Mouse (Mus musculus): ENCODE data around the gene Ncor1. TPM values are rescaled to one million over a fixed set of nuclear protein-coding genes. Genes with fewer than 3 reads are reported as not detected.
"Not testable (repeated sequence)": the region's sequence is repeated elsewhere in the genome, so short reads cannot be mapped to it uniquely, and the experiment has no call there.

The Ncor1 gene
- total and polyA plus RNA-seq, 2 experiments from 2014 or later: 82.4 to 129 TPM

- H3K9ac ChIP-seq (replicated peaks; ENCODE audit: low read depth, low read length): no peak overlapping the region
- H3K4me2 ChIP-seq (ENCODE audit: low read depth, low read length): no peak overlapping the region
- peaks cover 7% of the 10 kb centered on the region for H3K4me1 ChIP-seq (ENCODE audit: control insufficient read depth, insufficient read depth)
- no peaks in the 10 kb centered on the region for H3K36me3 ChIP-seq (replicated peaks; ENCODE audit: control insufficient read depth, insufficient read depth, low read length)
- no peak overlapping the region for H3K4me3 ChIP-seq (ENCODE audit: low read depth, low read length)
- WGBS: 55% methylated on average over 3 of the region's 3 CpGs
- H3K27me3 ChIP-seq (ENCODE audit: control insufficient read depth, insufficient read depth, low read length): no peaks in the 10 kb centered on the region
- DNase-seq (ENCODE audit: low spot score): peak; percentile 32
- H3K9me3 ChIP-seq (replicated peaks; ENCODE audit: control insufficient read depth, low read length): no peaks in the 10 kb centered on the region
- H3K27ac ChIP-seq (ENCODE audit: low read depth): no peak overlapping the region; the same call in 1 of the 2 replicates
- ATAC-seq (ENCODE audit: insufficient read depth, low read depth): peak; percentile 47; the same call in 1 of the 2 replicates
- no peak for TF ChIP-seq EP300 (IDR thresholded peaks at IDR 0.05; ENCODE audit: low read depth)
- no peak for TF ChIP-seq CTCF (IDR thresholded peaks at IDR 0.05; ENCODE audit: low read depth)
Observed at GRCm38 (mm10) chr11:62466546-62466945, 8.2 kb upstream of the Ncor1 start.

GRCm38 (mm10) chr11:62465849-62466248 is 7.5 kb upstream of the Ncor1 start:
- Histone ChIP-seq H3K27me3 (ENCODE audit: control insufficient read depth, insufficient read depth, low read length) (no peaks in the 10 kb centered on the region), H3K9ac (replicated peaks; ENCODE audit: low read depth, low read length) (no peak overlapping the region), H3K4me3 (ENCODE audit: low read depth, low read length) (no peak overlapping the region), H3K4me2 (ENCODE audit: low read depth, low read length) (no peak overlapping the region), H3K9me3 (replicated peaks; ENCODE audit: control insufficient read depth, low read length) (no peaks in the 10 kb centered on the region), H3K4me1 (ENCODE audit: control insufficient read depth, insufficient read depth) (peaks cover 7% of the 10 kb centered on the region), H3K36me3 (replicated peaks; ENCODE audit: control insufficient read depth, insufficient read depth, low read length) (no peaks in the 10 kb centered on the region), H3K27ac (ENCODE audit: low read depth) (no peak overlapping the region)
- TF ChIP-seq EP300 (IDR thresholded peaks at IDR 0.05; ENCODE audit: low read depth) (no peak), CTCF (IDR thresholded peaks at IDR 0.05; ENCODE audit: low read depth) (no peak)
- no peak for ATAC-seq (ENCODE audit: insufficient read depth, low read depth)
- 88% methylated on average over 3 of the region's 3 CpGs for WGBS
- DNase-seq (ENCODE audit: low spot score): no peak

- no peak overlapping the region for H3K27ac ChIP-seq (ENCODE audit: low read depth)
- no peaks in the 10 kb centered on the region for H3K36me3 ChIP-seq (replicated peaks; ENCODE audit: control insufficient read depth, insufficient read depth, low read length)
- H3K9ac ChIP-seq (replicated peaks; ENCODE audit: low read depth, low read length): no peak overlapping the region
- ATAC-seq (ENCODE audit: insufficient read depth, low read depth): no peak
- H3K4me3 ChIP-seq (ENCODE audit: low read depth, low read length): no peak overlapping the region
- no peaks in the 10 kb centered on the region for H3K27me3 ChIP-seq (ENCODE audit: control insufficient read depth, insufficient read depth, low read length)
- no peak for DNase-seq (ENCODE audit: low spot score)
- 88% methylated on average over 3 of the region's 3 CpGs for WGBS
- H3K9me3 ChIP-seq (replicated peaks; ENCODE audit: control insufficient read depth, low read length): no peaks in the 10 kb centered on the region
- peaks cover 7% of the 10 kb centered on the region for H3K4me1 ChIP-seq (ENCODE audit: control insufficient read depth, insufficient read depth)
- no peak overlapping the region for H3K4me2 ChIP-seq (ENCODE audit: low read depth, low read length)
- TF ChIP-seq EP300 (IDR thresholded peaks at IDR 0.05; ENCODE audit: low read depth) (no peak), CTCF (IDR thresholded peaks at IDR 0.05; ENCODE audit: low read depth) (no peak)
Observed at GRCm38 (mm10) chr11:62464696-62465095, 6.4 kb upstream of the Ncor1 start.

- Histone ChIP-seq H3K4me3 (ENCODE audit: low read depth, low read length) (no peak overlapping the region), H3K9me3 (replicated peaks; ENCODE audit: control insufficient read depth, low read length) (no peaks in the 10 kb centered on the region), H3K27me3 (ENCODE audit: control insufficient read depth, insufficient read depth, low read length) (no peaks in the 10 kb centered on the region), H3K4me2 (ENCODE audit: low read depth, low read length) (no peak overlapping the region), H3K27ac (ENCODE audit: low read depth) (no peak overlapping the region), H3K36me3 (replicated peaks; ENCODE audit: control insufficient read depth, insufficient read depth, low read length) (no peaks in the 10 kb centered on the region), H3K9ac (replicated peaks; ENCODE audit: low read depth, low read length) (no peak overlapping the region), H3K4me1 (ENCODE audit: control insufficient read depth, insufficient read depth) (peaks cover 10% of the 10 kb centered on the region)
- WGBS: 77% methylated on average over 2 of the region's 2 CpGs
- ATAC-seq (ENCODE audit: insufficient read depth, low read depth): no peak
- no peak for DNase-seq (ENCODE audit: low spot score)
- TF ChIP-seq EP300 (IDR thresholded peaks at IDR 0.05; ENCODE audit: low read depth) (no peak), CTCF (IDR thresholded peaks at IDR 0.05; ENCODE audit: low read depth) (no peak)
Observed at GRCm38 (mm10) chr11:62463225-62463915, 5.0 kb upstream of the Ncor1 start.

GRCm38 (mm10) chr11:62462529-62462928 is 4.2 kb upstream of the Ncor1 start:
- not testable (repeated sequence) for DNase-seq (ENCODE audit: low spot score); H3K27me3 ChIP-seq (ENCODE audit: control insufficient read depth, insufficient read depth, low read length); H3K9ac ChIP-seq (replicated peaks; ENCODE audit: low read depth, low read length); H3K4me3 ChIP-seq (ENCODE audit: low read depth, low read length); H3K27ac ChIP-seq (ENCODE audit: low read depth); ATAC-seq (ENCODE audit: insufficient read depth, low read depth); H3K9me3 ChIP-seq (replicated peaks; ENCODE audit: control insufficient read depth, low read length); H3K4me2 ChIP-seq (ENCODE audit: low read depth, low read length); H3K36me3 ChIP-seq (replicated peaks; ENCODE audit: control insufficient read depth, insufficient read depth, low read length)
- 93% methylated on average over 1 of the region's 1 CpGs for WGBS
- peaks cover 10% of the 10 kb centered on the region for H3K4me1 ChIP-seq (ENCODE audit: control insufficient read depth, insufficient read depth)

GRCm38 (mm10) chr11:62458780-62459179 is 439 bp upstream of the Ncor1 start:
- H3K4me1 ChIP-seq (ENCODE audit: control insufficient read depth, insufficient read depth): peaks cover 8% of the 10 kb centered on the region
- peak overlapping the region; percentile 99 for H3K9ac ChIP-seq (replicated peaks; ENCODE audit: low read depth, low read length)
- WGBS: under 1% methylated on average over 9 of the region's 9 CpGs
- no peaks in the 10 kb centered on the region for H3K36me3 ChIP-seq (replicated peaks; ENCODE audit: control insufficient read depth, insufficient read depth, low read length)
- H3K4me2 ChIP-seq (ENCODE audit: low read depth, low read length): peak overlapping the region; percentile 98
- TF ChIP-seq CTCF (IDR thresholded peaks at IDR 0.05; ENCODE audit: low read depth): no peak
- TF ChIP-seq EP300 (IDR thresholded peaks at IDR 0.05; ENCODE audit: low read depth): no peak
- no peak for DNase-seq (ENCODE audit: low spot score)
- peak overlapping the region; percentile 93 for H3K4me3 ChIP-seq (ENCODE audit: low read depth, low read length)
- no peaks in the 10 kb centered on the region for H3K27me3 ChIP-seq (ENCODE audit: control insufficient read depth, insufficient read depth, low read length)
- peak overlapping the region; percentile 100 for H3K27ac ChIP-seq (ENCODE audit: low read depth)
- no peak for ATAC-seq (ENCODE audit: insufficient read depth, low read depth)
- no peaks in the 10 kb centered on the region for H3K9me3 ChIP-seq (replicated peaks; ENCODE audit: control insufficient read depth, low read length)
